Mouse (Mus musculus): ENCODE data around the gene Flna. TPM values are rescaled to one million over a fixed set of nuclear protein-coding genes. Genes with fewer than 3 reads are reported as not detected.

Flna gene
- polyA plus RNA-seq (2017; shearing (Covaris generic)) = 292 TPM

DNA sequence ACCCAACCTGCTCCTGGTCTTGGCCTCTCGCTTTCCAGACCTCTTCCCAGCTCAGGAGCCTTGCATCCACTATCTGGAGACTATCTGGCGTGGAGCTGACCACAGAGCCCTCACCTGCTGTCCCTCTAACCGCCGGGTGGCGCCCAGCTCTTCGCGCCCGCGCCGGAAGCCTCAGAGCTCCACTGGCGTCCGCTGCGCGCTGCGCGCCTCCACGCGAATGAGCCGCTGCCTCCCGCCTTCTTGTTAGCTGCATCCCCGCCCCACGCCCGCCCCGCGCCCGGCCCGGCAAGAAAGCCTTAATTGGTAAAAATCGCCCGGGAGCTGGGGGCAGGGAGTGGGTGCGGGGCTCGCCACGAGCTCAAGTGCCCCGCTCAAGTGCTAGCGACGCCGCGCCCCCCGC, at the start of gene Flna:
Flna (minus strand) TSS at position 206 of the 400 bp plus-strand sequence.

DNA sequence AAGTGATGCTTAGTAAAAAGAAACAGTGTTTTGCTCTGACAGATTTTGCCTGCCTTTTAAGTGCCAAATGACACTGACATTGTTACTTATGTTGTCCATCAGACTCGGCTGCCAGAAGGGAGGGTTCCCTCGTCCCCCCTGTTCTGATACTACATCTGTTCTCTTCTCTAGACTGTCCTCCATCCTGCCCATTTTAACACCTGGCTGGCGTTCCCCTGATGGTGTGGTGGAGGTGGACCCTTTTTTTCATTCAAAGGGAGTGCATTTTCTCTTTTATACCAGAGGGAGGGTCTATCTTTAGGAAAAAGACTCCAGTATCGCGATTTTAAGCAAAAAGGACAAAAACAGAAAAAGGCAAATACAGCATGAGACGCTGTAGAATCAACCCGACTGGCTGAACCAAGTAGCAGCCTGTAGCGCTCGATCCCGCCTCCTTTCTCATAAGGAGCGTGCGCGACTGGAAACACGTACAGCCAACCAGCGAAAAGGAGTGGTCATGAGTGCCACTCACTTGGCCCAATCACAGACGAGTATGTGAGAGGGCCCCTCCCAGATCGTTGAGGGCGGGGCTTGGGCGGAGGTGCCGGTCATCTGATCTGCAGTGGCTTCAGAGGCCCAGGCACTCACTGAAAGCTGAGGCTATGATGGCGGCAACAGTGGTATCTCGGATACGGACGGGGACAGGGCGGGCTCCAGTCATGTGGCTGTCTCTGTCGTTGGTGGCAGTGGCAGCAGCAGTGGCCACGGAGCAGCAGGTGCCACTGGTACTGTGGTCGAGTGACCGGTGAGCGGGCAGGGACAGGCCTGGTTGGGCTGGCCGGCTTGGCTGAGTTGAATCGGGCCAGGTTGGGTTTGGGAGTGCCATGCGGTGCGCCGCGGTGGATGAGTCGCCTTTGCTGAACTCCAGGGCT, 47.2 kb upstream of the Flna start, which contains the start of gene Atp6ap1:
Atp6ap1 (plus strand) TSS at position 560 of the 911 bp plus-strand sequence.

GRCm38 (mm10) chrX:74281732-74282394, 32.2 kb upstream of the Flna start, which contains the start of the genes Taz and Dnase1l1:
Gene Taz (plus strand): TSS chrX:74281912.
Gene Dnase1l1 (minus strand): TSS chrX:74282337.

GRCm38 (mm10) chrX:74270062-74270901, 20.7 kb upstream of the Flna start, which contains the start of gene Rpl10:
Gene Rpl10 (plus strand): TSS chrX:74270812.

DNA sequence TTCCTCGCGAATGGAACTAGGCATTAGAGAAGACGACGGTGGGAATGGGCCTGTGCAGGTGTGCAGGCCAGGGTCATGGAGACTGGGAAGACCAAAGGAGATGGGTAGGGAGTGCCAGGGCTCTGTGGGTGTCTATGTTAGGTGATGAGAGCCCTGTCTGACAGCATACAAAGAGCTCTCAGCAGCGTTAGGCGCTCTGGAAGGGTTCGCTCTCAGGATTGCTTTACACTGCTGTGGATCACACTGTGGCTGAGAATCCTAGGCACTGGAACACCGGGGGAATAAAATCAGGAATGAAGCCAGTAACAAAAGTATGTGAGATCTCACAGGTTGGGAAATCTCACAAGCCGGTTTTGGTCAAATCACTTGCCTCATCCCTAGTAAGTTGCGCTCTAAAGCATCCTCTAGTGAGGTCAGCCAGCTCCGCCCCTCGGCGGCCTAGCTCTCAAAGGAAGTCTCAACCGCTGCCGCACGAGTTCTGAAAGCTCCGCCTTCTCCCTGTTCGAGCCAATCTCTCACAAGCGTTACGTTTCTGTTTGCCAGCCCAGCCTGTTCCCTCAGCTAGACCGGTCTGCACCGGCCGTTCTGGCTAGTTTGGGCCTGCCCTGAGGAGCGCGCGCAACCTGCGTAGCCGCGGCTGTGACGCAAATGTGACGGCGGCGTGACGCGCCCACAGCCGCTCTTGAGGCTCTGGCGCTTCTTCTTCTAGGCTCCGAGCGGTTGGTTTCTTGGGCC, 4.7 kb upstream of the Flna start, which contains the start of gene Emd:
Emd (plus strand) TSS at position 535 of the 735 bp plus-strand sequence.

GRCm38 (mm10) chrX:74176959-74177358, 72.7 kb downstream of the Flna start, which contains the start of gene Tktl1:
Gene Tktl1 (plus strand): TSS chrX:74177259.

Other genes with a start within 250 kb of the Flna start
- gene Irak1, start 225.9 kb downstream of the Flna start, polyA plus RNA-seq (2017; shearing (Covaris generic)) = 201 TPM
- not detected for gene Opn1mw, start 122.4 kb downstream of the Flna start, polyA plus RNA-seq (2017; shearing (Covaris generic))
- gene Mecp2, start 114.5 kb downstream of the Flna start, polyA plus RNA-seq (2017; shearing (Covaris generic)) = 41.3 TPM
- not detected for gene Tex28, start 82.0 kb downstream of the Flna start, polyA plus RNA-seq (2017; shearing (Covaris generic))
- 1.2 TPM for gene Tktl1, start 72.6 kb downstream of the Flna start, polyA plus RNA-seq (2017; shearing (Covaris generic))
- gene Emd, start 4.9 kb upstream of the Flna start, polyA plus RNA-seq (2017; shearing (Covaris generic)) = 63.2 TPM
- gene Rpl10, start 21.0 kb upstream of the Flna start, polyA plus RNA-seq (2017; shearing (Covaris generic)) = 51.2 TPM
- 152 TPM for gene Taz, start 32.1 kb upstream of the Flna start, polyA plus RNA-seq (2017; shearing (Covaris generic))
- 20.1 TPM for gene Dnase1l1, start 32.5 kb upstream of the Flna start, polyA plus RNA-seq (2017; shearing (Covaris generic))
- 159 TPM for gene Atp6ap1, start 47.3 kb upstream of the Flna start, polyA plus RNA-seq (2017; shearing (Covaris generic))
- gene Gdi1, start 55.2 kb upstream of the Flna start, polyA plus RNA-seq (2017; shearing (Covaris generic)) = 326 TPM
- gene Fam50a, start 63.2 kb upstream of the Flna start, polyA plus RNA-seq (2017; shearing (Covaris generic)) = 77.1 TPM
- 6.1 TPM for gene Plxna3, start 79.2 kb upstream of the Flna start, polyA plus RNA-seq (2017; shearing (Covaris generic))
- gene Lage3, start 103.8 kb upstream of the Flna start, polyA plus RNA-seq (2017; shearing (Covaris generic)) = 54.8 TPM
- gene Ubl4a, start 123.4 kb upstream of the Flna start, polyA plus RNA-seq (2017; shearing (Covaris generic)) = 66.6 TPM
- 42.3 TPM for gene Slc10a3, start 123.5 kb upstream of the Flna start, polyA plus RNA-seq (2017; shearing (Covaris generic))
- gene Fam3a, start 143.5 kb upstream of the Flna start, polyA plus RNA-seq (2017; shearing (Covaris generic)) = 38.5 TPM
- gene Ikbkg, start 143.5 kb upstream of the Flna start, polyA plus RNA-seq (2017; shearing (Covaris generic)) = 44.6 TPM
- gene G6pdx, start 179.4 kb upstream of the Flna start, polyA plus RNA-seq (2017; shearing (Covaris generic)) = 57.8 TPM
- gene Gm6880, start 231.6 kb upstream of the Flna start, polyA plus RNA-seq (2017; shearing (Covaris generic)) = not detected

Data from CD4-positive, CD25-positive, alpha-beta regulatory T cell (primary cell).